In the genomic region with DNA sequence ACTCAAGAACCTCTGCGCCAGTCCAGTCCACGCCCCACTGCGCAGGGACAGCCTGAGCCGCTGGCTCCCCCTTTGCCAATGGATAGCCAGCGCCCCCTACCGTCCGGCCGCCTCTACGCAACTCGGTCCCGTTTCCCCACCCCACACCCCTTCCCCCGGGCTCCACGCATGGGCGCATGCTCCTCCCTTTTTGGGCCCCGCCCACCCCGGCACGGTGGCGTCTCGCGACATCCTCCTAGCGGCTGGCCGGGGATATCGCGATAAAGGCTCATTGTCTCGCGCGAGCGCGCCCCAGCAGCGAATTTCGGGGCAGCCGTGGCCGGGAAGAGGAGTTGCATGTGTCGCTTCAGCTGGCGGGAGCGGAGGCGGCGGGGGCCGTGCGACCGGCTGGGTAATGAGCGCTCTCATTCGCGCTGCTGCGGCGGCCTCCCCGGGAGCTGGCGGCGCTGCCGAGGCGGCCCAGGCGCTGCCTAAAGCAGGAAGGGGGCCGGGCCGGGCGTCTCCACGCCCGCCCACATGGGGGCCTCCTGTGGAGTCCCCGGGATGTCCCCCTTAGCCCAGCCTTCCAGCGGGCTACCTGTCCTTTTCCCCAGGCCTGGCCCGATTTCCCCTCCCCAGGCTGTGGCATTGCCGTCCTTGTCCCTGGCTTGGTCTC, we compare ENCODE assay signal across 8 mouse cellular contexts. TPM values are rescaled to one million over a fixed set of nuclear protein-coding genes. Genes with fewer than 3 reads are reported as not detected.
DNase-seq lines count a peak whose midpoint lies in the region; ATAC-seq and TF ChIP-seq lines count a peak whose summit lies in the region.

A gene (plus strand): TSS at position 200 of the 655 bp plus-strand sequence.

- peaks cover 41% of the 10 kb centered on the region for H3K36me3 ChIP-seq in G1E (replicated peaks)
- peaks cover 15% of the 10 kb centered on the region; the same call in 1 of the 2 replicates for H3K36me3 ChIP-seq in forebrain, postnatal 0 days (ENCODE audit: insufficient read depth)
- H3K36me3 ChIP-seq in lung, embryonic 16.5 days (ENCODE audit: control insufficient read depth, insufficient read depth, low read length) = peaks cover 15% of the 10 kb centered on the region; the same call in 1 of the 2 replicates

- peak; percentile 92 for DNase-seq in G1E (ENCODE audit: low spot score)
- peak; percentile 99 to 100 for DNase-seq in cerebellum, adult 18-20 months
- DNase-seq in forebrain, postnatal 0 days = peak; percentile 100
- DNase-seq in layer of hippocampus, adult 9-10 months (ENCODE audit: low spot score) = peak; percentile 94
- DNase-seq in ovary, postnatal 10 days (ENCODE audit: low spot score) = peak; percentile 99
- peak; percentile 99 to 100 for DNase-seq in thymus, postnatal 10 days (ENCODE audit: low spot score in 2 of 2)

- H3K27ac ChIP-seq in forebrain, postnatal 0 days (ENCODE audit: low read depth, low read length) = peak within 1 kb of the TSS; percentile 79
- H3K27ac ChIP-seq in lung, embryonic 16.5 days (ENCODE audit: low read length) = peak within 1 kb of the TSS; percentile 60; the same call in 1 of the 2 replicates

- WGBS in forebrain, postnatal 0 days = 5% methylated on average over 59 of the region's 61 CpGs
- 0% methylated on average over 53 of the region's 61 CpGs for WGBS in lung, embryonic 16.5 days

- H3K4me3 ChIP-seq in G1E (ENCODE audit: low read depth, low read length) = peak within 1 kb of the TSS; percentile 95
- H3K4me3 ChIP-seq in forebrain, postnatal 0 days (ENCODE audit: low read depth, low read length) = peak within 1 kb of the TSS; percentile 64
- peak within 1 kb of the TSS; percentile 80 for H3K4me3 ChIP-seq in lung, embryonic 16.5 days (ENCODE audit: low read length)

- H3K9ac ChIP-seq in forebrain, postnatal 0 days = peak within 1 kb of the TSS; percentile 85
- H3K9ac ChIP-seq in lung, embryonic 16.5 days (ENCODE audit: low read length) = peak within 1 kb of the TSS; percentile 88

- no peaks in the 10 kb centered on the region for H3K9me3 ChIP-seq in G1E (replicated peaks)
- H3K9me3 ChIP-seq in forebrain, postnatal 0 days (ENCODE audit: low read length) = no peaks in the 10 kb centered on the region
- H3K9me3 ChIP-seq in lung, embryonic 16.5 days (ENCODE audit: control insufficient read depth, low read length) = no peaks in the 10 kb centered on the region

- peak; percentile 92 for ATAC-seq in G1E (ENCODE audit: extremely low read depth, insufficient number of reproducible peaks, low FRiP score, poor library complexity, severe bottlenecking)
- peak; percentile 97 for ATAC-seq in forebrain, postnatal 0 days
- ATAC-seq in hematopoietic stem cell, adult 5-6 weeks (replicated peaks in 1 of 2; ENCODE audit: insufficient read depth in 1 of 2, low FRiP score in 2 of 2, low TSS enrichment in 1 of 2, low read depth in 1 of 2, poor library complexity in 2 of 2, severe bottlenecking in 2 of 2) = peak; percentile 90 to 98
- peak; percentile 98 for ATAC-seq in lung, embryonic 16.5 days (ENCODE audit: low read depth)

- peak within 1 kb of the TSS; percentile 87 for H3K4me2 ChIP-seq in forebrain, postnatal 0 days (ENCODE audit: low read depth)
- peak within 1 kb of the TSS; percentile 79 for H3K4me2 ChIP-seq in lung, embryonic 16.5 days (ENCODE audit: low read depth, low read length)

- peaks cover 41% of the 10 kb centered on the region for H3K4me1 ChIP-seq in G1E (ENCODE audit: insufficient read depth, low read depth, low read length)
- H3K4me1 ChIP-seq in forebrain, postnatal 0 days (ENCODE audit: insufficient read depth) = peaks cover 9% of the 10 kb centered on the region; the same call in 1 of the 2 replicates
- H3K4me1 ChIP-seq in lung, embryonic 16.5 days (replicated peaks; ENCODE audit: control insufficient read depth, insufficient read depth, low read length) = peaks cover 14% of the 10 kb centered on the region

- peak; percentile 81 for TF ChIP-seq CTCF in G1E (IDR thresholded peaks at IDR 0.05; ENCODE audit: low read depth, low read length)
- TF ChIP-seq CTCF in forebrain, postnatal 0 days (IDR thresholded peaks at IDR 0.05; ENCODE audit: low read depth) = peak; percentile 96

- H3K27me3 ChIP-seq in G1E (ENCODE audit: insufficient read depth, low read length) = no peaks in the 10 kb centered on the region
- no peaks in the 10 kb centered on the region for H3K27me3 ChIP-seq in forebrain, postnatal 0 days (ENCODE audit: insufficient read depth, low read length)
- H3K27me3 ChIP-seq in lung, embryonic 16.5 days (ENCODE audit: control insufficient read depth, insufficient read depth, low read depth, low read length) = no peaks in the 10 kb centered on the region

RNA-seq across cellular contexts. Expression of the gene that starts here (rescaled TPM):
- total RNA-seq in G1E (2014; fragmentation: Nextera tagmentation) (54.0 and 97.5 TPM in 2 replicates), G1E (2017) (39.7 and 51.7 TPM in 2 replicates)
- 150 and 207 TPM in 2 replicates for polyA plus RNA-seq in G1E (2012)
- 25.2 and 25.3 TPM in 2 replicates for total RNA-seq in forebrain, postnatal 0 days (2014; rRNA removed)
- 128 and 130 TPM in 2 replicates for polyA plus RNA-seq in forebrain, postnatal 0 days (2015; fragmentation: Nextera tagmentation; extraction: Ambion mirVana)
- 79.2 and 86.1 TPM in 2 replicates for total RNA-seq in hematopoietic stem cell, adult 5-6 weeks (2017)
- polyA plus RNA-seq in lung, embryonic 16.5 days (2015; fragmentation: Nextera tagmentation; extraction: Ambion mirVana) = 92.8 and 118 TPM in 2 replicates

Comparison
In these comparisons a context has a peak if more than half of its experiments do, and no peak if none do; other contexts are left out.
1. Peak in every context shown above with its lines: DNase-seq, ATAC-seq, H3K4me3 ChIP-seq and H3K27ac ChIP-seq.